Mouse (Mus musculus) liver, embryonic 14.5 days (tissue): Measurements from ENCODE around the gene Arhgap22.

Experiments
- CTCF ChIP-seq: IDR thresholded peaks from 2 replicates; pipeline ENCODE4 v1.5.1; 2016; ENCODE audit warnings: antibody characterized with exemption, low read depth, control low read depth
- EP300 ChIP-seq: IDR thresholded peaks from 2 replicates; pipeline ENCODE4 v1.6.1; 2016; ENCODE audit warnings: antibody characterized with exemption, low read depth

- no peak for TF ChIP-seq EP300
- no peak for TF ChIP-seq CTCF
These were observed 114.5 kb downstream of the Arhgap22 start for GRCm38 (mm10) chr14:33328369-33328768.
